Mouse (Mus musculus): Measurements from ENCODE around the gene P4hb. TPM values are rescaled to one million over a fixed set of nuclear protein-coding genes. Genes with fewer than 3 reads are reported as not detected.

Gene P4hb
- total and polyA plus RNA-seq, 3 experiments: 563 to 1,152 (median 625) TPM

GRCm38 (mm10) chr11:120547469-120547868 lies 25.6 kb downstream of the P4hb start:
- peak; percentile 62 for DNase-seq (ENCODE audit: low read depth, low spot score)
- H3K4me3 ChIP-seq (ENCODE audit: control insufficient read depth in 1 of 2, insufficient read depth in 1 of 2, low read depth in 2 of 2, low read length in 2 of 2): no peak overlapping the region
- peaks cover 14% of the 10 kb centered on the region for H3K79me2 ChIP-seq (ENCODE audit: control insufficient read depth, insufficient read depth, low read length, poor library complexity)
- H3K27me3 ChIP-seq (ENCODE audit: control insufficient read depth in 1 of 2, insufficient read depth in 2 of 2, low read length in 2 of 2): no peaks in the 10 kb centered on the region
- H3K9me3 ChIP-seq (replicated peaks; ENCODE audit: insufficient read depth, low read length): no peaks in the 10 kb centered on the region
- peaks cover 0 to 8% of the 10 kb centered on the region in 2 experiments; a peak in 3 of 4 replicates for H3K36me3 ChIP-seq (ENCODE audit: control insufficient read depth in 1 of 2, insufficient read depth in 2 of 2, low read length in 2 of 2)
- TF ChIP-seq MAFK (IDR thresholded peaks at IDR 0.05; ENCODE audit: borderline replicate concordance, low read depth, low read length): no peak
- peak in 1 of 3 experiments; percentile 10; a peak in 1 of 6 replicates for TF ChIP-seq CTCF (IDR thresholded peaks at IDR 0.05 in 2 of 3, conservative IDR thresholded peaks at IDR 0.05 in 1 of 3; ENCODE audit: control insufficient read depth in 1 of 3, insufficient read depth in 1 of 3, low read depth in 2 of 3, low read length in 3 of 3, poor library complexity in 1 of 3, severe bottlenecking in 1 of 3)
- peak; percentile 75 for TF ChIP-seq SIN3A (IDR thresholded peaks at IDR 0.05; ENCODE audit: low read length)
- TF ChIP-seq KAT2A (conservative IDR thresholded peaks at IDR 0.05; ENCODE audit: low read depth, low read length): peak; percentile 60
- TF ChIP-seq MAZ (IDR thresholded peaks at IDR 0.05; ENCODE audit: low read depth, low read length): 0 out of 2 replicates have a peak, but pooled peaks have one; percentile 30
- TF ChIP-seq RAD21 (IDR thresholded peaks at IDR 0.05; ENCODE audit: low read depth, low read length): no peak; the same call in 1 of the 2 replicates
- TF ChIP-seq SMC3 (IDR thresholded peaks at IDR 0.05; ENCODE audit: low read depth, low read length): 0 out of 2 replicates have a peak, but pooled peaks have one; percentile 18
- TF ChIP-seq HCFC1 (IDR thresholded peaks at IDR 0.05; ENCODE audit: low read depth, low read length): peak; percentile 91
- peaks cover 7 to 19% of the 10 kb centered on the region in 2 experiments for H3K4me1 ChIP-seq (ENCODE audit: control insufficient read depth in 1 of 2, insufficient read depth in 2 of 2, low read length in 2 of 2)
- no peak overlapping the region for H3K27ac ChIP-seq (ENCODE audit: control insufficient read depth, low read depth, low read length)
- H3K9ac ChIP-seq (ENCODE audit: control insufficient read depth, low read depth, low read length, poor library complexity, severe bottlenecking): no peak overlapping the region

GRCm38 (mm10) chr11:120545964-120546363 lies 27.1 kb downstream of the P4hb start:
- Histone ChIP-seq H3K9ac (ENCODE audit: control insufficient read depth, low read depth, low read length, poor library complexity, severe bottlenecking) (no peak overlapping the region), H3K27me3 (ENCODE audit: control insufficient read depth in 1 of 2, insufficient read depth in 2 of 2, low read length in 2 of 2) (no peaks in the 10 kb centered on the region), H3K79me2 (ENCODE audit: control insufficient read depth, insufficient read depth, low read length, poor library complexity) (peaks cover 14% of the 10 kb centered on the region), H3K4me3 (ENCODE audit: control insufficient read depth in 1 of 2, insufficient read depth in 1 of 2, low read depth in 2 of 2, low read length in 2 of 2) (no peak overlapping the region), H3K9me3 (replicated peaks; ENCODE audit: insufficient read depth, low read length) (no peaks in the 10 kb centered on the region), H3K27ac (ENCODE audit: control insufficient read depth, low read depth, low read length) (no peak overlapping the region), H3K4me1 (ENCODE audit: control insufficient read depth in 1 of 2, insufficient read depth in 2 of 2, low read length in 2 of 2) (peaks cover 7 to 19% of the 10 kb centered on the region in 2 experiments), H3K36me3 (ENCODE audit: control insufficient read depth in 1 of 2, insufficient read depth in 2 of 2, low read length in 2 of 2) (peaks cover 0 to 8% of the 10 kb centered on the region in 2 experiments; a peak in 3 of 4 replicates)
- no peak for DNase-seq (ENCODE audit: low read depth, low spot score)
- no peak for TF ChIP-seq NELFE (IDR thresholded peaks at IDR 0.05; ENCODE audit: low read depth, low read length)
- no peak for TF ChIP-seq POLR2AphosphoS2 (IDR thresholded peaks at IDR 0.05; ENCODE audit: low read length)
- no peak for TF ChIP-seq ZKSCAN1 (IDR thresholded peaks at IDR 0.05; ENCODE audit: low read depth, low read length)
- no peak for TF ChIP-seq CHD1 (IDR thresholded peaks at IDR 0.05; ENCODE audit: low read depth, low read length)
- no peak for TF ChIP-seq ELF1 (IDR thresholded peaks at IDR 0.05; ENCODE audit: low read depth, low read length)

- Histone ChIP-seq H3K9ac (ENCODE audit: control insufficient read depth, low read depth, low read length, poor library complexity, severe bottlenecking) (no peak overlapping the region), H3K79me2 (ENCODE audit: control insufficient read depth, insufficient read depth, low read length, poor library complexity) (no peaks in the 10 kb centered on the region), H3K36me3 (ENCODE audit: control insufficient read depth in 1 of 2, insufficient read depth in 2 of 2, low read length in 2 of 2) (no peaks in the 10 kb centered on the region; a peak in 1 of 4 replicates), H3K9me3 (replicated peaks; ENCODE audit: insufficient read depth, low read length) (no peaks in the 10 kb centered on the region), H3K27me3 (ENCODE audit: control insufficient read depth in 1 of 2, insufficient read depth in 2 of 2, low read length in 2 of 2) (no peaks in the 10 kb centered on the region), H3K4me1 (ENCODE audit: control insufficient read depth in 1 of 2, insufficient read depth in 2 of 2, low read length in 2 of 2) (peaks cover 0 to 12% of the 10 kb centered on the region in 2 experiments; a peak in 1 of 4 replicates), H3K27ac (ENCODE audit: control insufficient read depth, low read depth, low read length) (no peak overlapping the region), H3K4me3 (ENCODE audit: control insufficient read depth in 1 of 2, insufficient read depth in 1 of 2, low read depth in 2 of 2, low read length in 2 of 2) (no peak overlapping the region)
- TF ChIP-seq MAFK (IDR thresholded peaks at IDR 0.05; ENCODE audit: borderline replicate concordance, low read depth, low read length) (no peak), GATA1 (IDR thresholded peaks at IDR 0.05; ENCODE audit: low read depth, low read length) (no peak), USF2 (IDR thresholded peaks at IDR 0.05; ENCODE audit: borderline replicate concordance in 1 of 2, insufficient read depth in 1 of 2, low read depth in 1 of 2, low read length in 2 of 2) (no peak), NELFE (IDR thresholded peaks at IDR 0.05; ENCODE audit: low read depth, low read length) (no peak), JUND (IDR thresholded peaks at IDR 0.05; ENCODE audit: low read depth, low read length) (no peak)
- no peak for DNase-seq (ENCODE audit: low read depth, low spot score)
Measured at GRCm38 (mm10) chr11:120542376-120542775, 30.7 kb downstream of the P4hb start.
